19 mouse cellular contexts compared by ENCODE assay signal in the genomic region with DNA sequence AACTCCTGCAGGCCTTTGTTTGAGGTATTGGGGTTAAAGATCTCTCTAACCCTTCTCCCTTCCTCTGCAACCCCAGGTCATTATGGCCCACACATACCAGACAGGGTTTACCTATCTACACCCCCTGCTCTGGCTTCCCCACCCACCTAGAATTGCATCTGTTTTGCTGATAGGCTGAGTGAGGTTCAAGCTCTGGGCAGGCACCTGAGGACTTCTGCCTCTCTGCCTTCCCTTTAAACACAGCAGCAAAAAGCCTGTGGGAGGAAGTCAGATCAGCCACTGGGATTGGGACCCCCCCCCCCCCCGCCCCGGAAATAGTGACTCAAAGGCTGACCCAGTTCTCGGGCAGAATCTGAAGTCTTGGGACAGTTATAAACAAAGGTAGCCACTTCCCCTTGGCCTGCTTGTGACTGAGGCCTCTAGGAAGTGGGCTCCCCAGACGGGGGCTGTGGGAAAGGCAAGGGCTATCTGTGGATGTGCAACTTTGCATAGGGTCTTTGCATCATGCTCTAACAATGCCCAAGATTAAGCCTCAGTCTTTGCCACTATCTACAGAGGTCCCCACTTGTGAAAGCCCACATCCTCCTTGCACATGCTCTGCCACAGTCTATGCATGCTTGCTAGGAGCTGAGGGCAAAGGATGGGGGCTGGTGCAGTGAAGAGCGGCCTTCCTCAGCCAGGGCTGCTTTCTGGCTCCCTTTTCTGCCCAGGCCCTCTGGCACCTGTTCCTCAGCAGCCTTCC. TPM values are rescaled to one million over a fixed set of nuclear protein-coding genes. Genes with fewer than 3 reads are reported as not detected.
DNase-seq lines count a peak whose midpoint lies in the region; ATAC-seq and TF ChIP-seq lines count a peak whose summit lies in the region.
"Had no signal": no experiment of that assay in that cellular context is flagged by ENCODE, and none has a peak within 500 bp of the region (broad histone marks: within the 10 kb centered on the region; RNA-seq: fewer than 3 reads in every experiment).

No protein-coding gene starts in this region.

- no peak overlapping the region for H3K9ac ChIP-seq in liver, postnatal 0 days (replicated peaks)
- no peak overlapping the region for H3K9ac ChIP-seq in liver, embryonic 11.5 days (ENCODE audit: low read depth, low read length)
- H3K9ac ChIP-seq in forebrain, embryonic 15.5 days (replicated peaks), result no peak overlapping the region
- H3K9ac ChIP-seq: limb, embryonic 15.5 days; midbrain, embryonic 13.5 days; neural tube, embryonic 13.5 days had no signal

- H3K4me1 ChIP-seq in liver, postnatal 0 days (ENCODE audit: insufficient read depth), result 0 out of 2 replicates have a peak, but pooled peaks cover 4% of the 10 kb centered on the region
- 0 out of 2 replicates have a peak, but pooled peaks cover 3% of the 10 kb centered on the region for H3K4me1 ChIP-seq in liver, embryonic 11.5 days (replicated peaks; ENCODE audit: control insufficient read depth, insufficient read depth, low read length)
- H3K4me1 ChIP-seq in forebrain, embryonic 15.5 days, result no peaks in the 10 kb centered on the region
- H3K4me1 ChIP-seq: limb, embryonic 15.5 days; midbrain, embryonic 13.5 days; neural tube, embryonic 13.5 days had no signal

- H3K4me3 ChIP-seq in liver, postnatal 0 days (ENCODE audit: low read depth, low read length), result no peak overlapping the region
- H3K4me3 ChIP-seq in liver, embryonic 11.5 days (ENCODE audit: low read depth, low read length), result no peak overlapping the region
- no peak overlapping the region for H3K4me3 ChIP-seq in forebrain, embryonic 15.5 days
- H3K4me3 ChIP-seq: left cerebral cortex, adult 2 months; limb, embryonic 15.5 days; midbrain, embryonic 13.5 days; neural tube, embryonic 13.5 days had no signal

- H3K36me3 ChIP-seq in liver, postnatal 0 days (replicated peaks; ENCODE audit: insufficient read depth, low read length), result no peaks in the 10 kb centered on the region
- no peaks in the 10 kb centered on the region for H3K36me3 ChIP-seq in liver, embryonic 11.5 days (ENCODE audit: control insufficient read depth, insufficient read depth, low read length)
- no peaks in the 10 kb centered on the region for H3K36me3 ChIP-seq in forebrain, embryonic 15.5 days
- H3K36me3 ChIP-seq: limb, embryonic 15.5 days; midbrain, embryonic 13.5 days; neural tube, embryonic 13.5 days had no signal

- no peak for ATAC-seq in liver, postnatal 0 days
- ATAC-seq in liver, embryonic 11.5 days (replicated peaks; ENCODE audit: low FRiP score), result no peak
- peak; percentile 80 for ATAC-seq in granulocyte monocyte progenitor cell, adult 5-6 weeks (replicated peaks; ENCODE audit: poor library complexity, severe bottlenecking)
- no peak for ATAC-seq in forebrain, embryonic 15.5 days (replicated peaks)
- ATAC-seq: hindbrain, embryonic 16.5 days; midbrain, embryonic 13.5 days had no signal

- no peak for TF ChIP-seq CTCF in liver, postnatal 0 days (IDR thresholded peaks at IDR 0.05; ENCODE audit: low read depth)

- H3K4me2 ChIP-seq in liver, postnatal 0 days (ENCODE audit: low read depth, low read length), result no peak overlapping the region
- H3K4me2 ChIP-seq in liver, embryonic 11.5 days, result no peak overlapping the region
- H3K4me2 ChIP-seq in forebrain, embryonic 15.5 days (replicated peaks), result no peak overlapping the region
- H3K4me2 ChIP-seq: limb, embryonic 15.5 days; midbrain, embryonic 13.5 days; neural tube, embryonic 13.5 days had no signal

- H3K9me3 ChIP-seq in liver, postnatal 0 days (ENCODE audit: low read length), result no peaks in the 10 kb centered on the region
- H3K9me3 ChIP-seq in liver, embryonic 11.5 days (ENCODE audit: control insufficient read depth, low read length), result no peaks in the 10 kb centered on the region
- no peaks in the 10 kb centered on the region for H3K9me3 ChIP-seq in forebrain, embryonic 15.5 days
- H3K9me3 ChIP-seq: limb, embryonic 15.5 days; midbrain, embryonic 13.5 days; neural tube, embryonic 13.5 days had no signal

- no peak for TF ChIP-seq EP300 in liver, postnatal 0 days (IDR thresholded peaks at IDR 0.05; ENCODE audit: low read depth)

- 33% methylated on average over 5 of the region's 5 CpGs for WGBS in liver, postnatal 0 days (ENCODE audit: insufficient replicate concordance)
- 39% methylated on average over 5 of the region's 5 CpGs for WGBS in liver, embryonic 11.5 days
- 71% methylated on average over 5 of the region's 5 CpGs for WGBS in forebrain, embryonic 15.5 days

- 0 out of 2 replicates have a peak overlapping the region, but pooled peaks have one; percentile 5 for H3K27ac ChIP-seq in liver, postnatal 0 days (ENCODE audit: low read depth)
- H3K27ac ChIP-seq in liver, embryonic 11.5 days (ENCODE audit: low read depth, low read length), result no peak overlapping the region
- no peak overlapping the region for H3K27ac ChIP-seq in forebrain, embryonic 15.5 days (replicated peaks)
- H3K27ac ChIP-seq: left cerebral cortex, adult 2 months; limb, embryonic 15.5 days; midbrain, embryonic 13.5 days; neural tube, embryonic 13.5 days had no signal

- DNase-seq in liver, postnatal 0 days, result peak; percentile 31
- DNase-seq in liver, embryonic 11.5 days (ENCODE audit: low spot score), result no peak
- peak; percentile 69 to 82 for DNase-seq in natural killer cell, adult 2 months (ENCODE audit: low spot score in 2 of 2)
- peak; percentile 69 for DNase-seq in thymus, postnatal 4 days
- no peak for DNase-seq in adrenal gland, postnatal 36 days
- DNase-seq in cerebellum, adult 18-20 months, result no peak
- DNase-seq: B cell, adult 2 months; cerebellum, postnatal 14 days; heart, postnatal 10 days; kidney, adult 9 months; lung, postnatal 10 days; retina, postnatal 1 day had no signal

- H3K27me3 ChIP-seq in liver, postnatal 0 days (ENCODE audit: insufficient read depth, low read length), result no peaks in the 10 kb centered on the region
- H3K27me3 ChIP-seq in liver, embryonic 11.5 days (replicated peaks; ENCODE audit: control insufficient read depth, insufficient read depth, low read length), result no peaks in the 10 kb centered on the region
- H3K27me3 ChIP-seq in forebrain, embryonic 15.5 days, result no peaks in the 10 kb centered on the region
- H3K27me3 ChIP-seq: limb, embryonic 15.5 days; midbrain, embryonic 13.5 days; neural tube, embryonic 13.5 days had no signal

RNA-seq across cellular contexts. Expression of a gene that starts 13.2 kb away (rescaled TPM):
- 0.57 and 0.58 TPM in 2 replicates for polyA plus RNA-seq in liver, postnatal 0 days (2015; fragmentation: Nextera tagmentation; extraction: Ambion mirVana)
- 0.67 and 1.2 TPM in 2 replicates for polyA plus RNA-seq in liver, embryonic 11.5 days (2014; fragmentation: Nextera tagmentation; extraction: Ambion mirVana)
- 0.32 and 2.8 TPM in 2 replicates for total RNA-seq in granulocyte monocyte progenitor cell, adult 5-6 weeks (2014; fragmentation: Nextera tagmentation)
- 0.52 and 1.2 TPM in 2 replicates for total RNA-seq in granulocyte monocyte progenitor cell, adult 5-6 weeks (2017)
- polyA plus RNA-seq in forebrain, embryonic 15.5 days (2015; fragmentation: Nextera tagmentation; extraction: Ambion mirVana), result 0.61 and 0.68 TPM in 2 replicates
- 1 to 10 TPM; 2.6 to 4.2 TPM for total RNA-seq in adrenal gland, postnatal 36 days (2021)

RNA-seq across cellular contexts. Expression of a gene that starts 31.6 kb away (rescaled TPM):
- polyA plus RNA-seq in liver, postnatal 0 days (2015; fragmentation: Nextera tagmentation; extraction: Ambion mirVana), result 76.6 and 78.1 TPM in 2 replicates
- polyA plus RNA-seq in liver, embryonic 11.5 days (2014; fragmentation: Nextera tagmentation; extraction: Ambion mirVana), result 11.9 and 12.4 TPM in 2 replicates
- 31.3 and 39.0 TPM in 2 replicates for total RNA-seq in granulocyte monocyte progenitor cell, adult 5-6 weeks (2014; fragmentation: Nextera tagmentation)
- total RNA-seq in granulocyte monocyte progenitor cell, adult 5-6 weeks (2017), result 23.6 and 31.1 TPM in 2 replicates
- polyA plus RNA-seq in forebrain, embryonic 15.5 days (2015; fragmentation: Nextera tagmentation; extraction: Ambion mirVana), result 16.8 and 17.7 TPM in 2 replicates
- total RNA-seq in adrenal gland, postnatal 36 days (2021), result 10 to 100 TPM; 34.2 to 43.7 TPM

RNA-seq across cellular contexts. Expression of a gene that starts 56.6 kb away (rescaled TPM):
- 10.7 and 11.2 TPM in 2 replicates for polyA plus RNA-seq in liver, postnatal 0 days (2015; fragmentation: Nextera tagmentation; extraction: Ambion mirVana)
- polyA plus RNA-seq in liver, embryonic 11.5 days (2014; fragmentation: Nextera tagmentation; extraction: Ambion mirVana), result 43.6 and 50.6 TPM in 2 replicates
- total RNA-seq in granulocyte monocyte progenitor cell, adult 5-6 weeks (2014; fragmentation: Nextera tagmentation), result 27.7 and 37.0 TPM in 2 replicates
- total RNA-seq in granulocyte monocyte progenitor cell, adult 5-6 weeks (2017), result 44.9 and 48.6 TPM in 2 replicates
- 90.7 and 94.9 TPM in 2 replicates for polyA plus RNA-seq in forebrain, embryonic 15.5 days (2015; fragmentation: Nextera tagmentation; extraction: Ambion mirVana)
- 10 to 100 TPM; 29.3 to 53.6 TPM for total RNA-seq in adrenal gland, postnatal 36 days (2021)

Comparison
In these comparisons a context has a peak if more than half of its experiments do, and no peak if none do; other contexts are left out.
1. DNase-seq: peak in liver, postnatal 0 days (single experiment), natural killer cell, adult 2 months (2 of 2) and thymus, postnatal 4 days (single experiment); none in liver, embryonic 11.5 days (single experiment), adrenal gland, postnatal 36 days (0 of 2) and cerebellum, adult 18-20 months (0 of 2).